ENCODE assay signal across 18 mouse cellular contexts in the genomic region with DNA sequence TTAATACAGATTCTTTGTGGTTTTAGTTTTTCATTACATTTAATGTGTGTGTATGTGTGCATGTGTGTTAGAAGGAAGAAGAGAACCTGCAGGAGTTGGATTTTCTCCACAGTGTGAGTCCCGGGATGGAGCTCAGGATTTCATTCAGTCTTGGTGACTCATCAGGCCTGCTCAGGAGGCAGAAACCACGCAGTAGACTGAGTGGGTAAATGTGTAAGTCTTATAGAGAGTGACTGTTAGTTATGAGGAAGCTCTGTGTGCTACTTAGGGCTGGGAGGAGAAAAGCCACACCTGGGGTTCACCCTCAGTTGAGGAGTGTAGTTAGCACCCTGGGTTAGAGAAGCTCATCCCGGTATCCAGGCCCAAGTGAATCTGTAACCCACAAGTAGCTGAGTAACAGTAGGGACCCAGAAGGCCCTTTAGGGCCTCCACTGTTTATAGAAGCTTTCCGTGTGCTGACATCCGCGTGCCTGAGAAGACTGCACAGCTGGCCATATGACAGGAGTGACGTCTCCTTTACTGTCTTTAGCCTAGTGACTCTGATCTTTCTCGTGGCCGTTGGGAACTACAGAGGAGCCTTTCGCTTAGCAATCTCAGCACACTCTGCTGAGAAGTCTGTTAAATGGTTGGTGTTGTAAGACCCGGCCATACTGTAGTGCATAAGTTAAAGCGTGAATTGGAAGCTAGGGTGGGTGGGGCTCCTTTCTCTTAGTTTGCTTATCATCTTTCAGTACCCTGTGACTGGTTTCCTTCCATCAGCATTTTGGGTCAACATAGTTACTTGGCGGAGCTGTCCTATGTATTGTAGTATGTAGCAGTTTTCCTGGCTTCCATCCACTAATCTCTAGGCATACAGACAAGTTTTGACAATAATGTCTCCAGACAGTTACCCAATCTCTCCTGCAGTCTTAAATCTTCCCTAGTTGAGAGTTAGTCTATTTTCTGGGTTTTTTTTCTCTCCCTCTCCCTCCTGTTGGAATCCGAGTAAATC. TPM values are rescaled to one million over a fixed set of nuclear protein-coding genes. Genes with fewer than 3 reads are reported as not detected.
A peak's percentile ranks its signal among the peaks of the same experiment; 100 is the strongest.
DNase-seq lines count a peak whose midpoint lies in the region; ATAC-seq and TF ChIP-seq lines count a peak whose summit lies in the region.
"Had no signal": no experiment of that assay in that cellular context is flagged by ENCODE, and none has a peak within 500 bp of the region (broad histone marks: within the 10 kb centered on the region; RNA-seq: fewer than 3 reads in every experiment).

No protein-coding gene starts in this region.

- H3K4me3 ChIP-seq in forebrain, postnatal 0 days (ENCODE audit: low read depth, low read length) = no peak overlapping the region
- no peak overlapping the region for H3K4me3 ChIP-seq in forebrain, embryonic 12.5 days (replicated peaks)
- no peak overlapping the region for H3K4me3 ChIP-seq in lung, embryonic 15.5 days
- H3K4me3 ChIP-seq in intestine, embryonic 16.5 days (ENCODE audit: low read length) = no peak overlapping the region
- no peak overlapping the region for H3K4me3 ChIP-seq in stomach, embryonic 16.5 days (replicated peaks; ENCODE audit: low read length)
- H3K4me3 ChIP-seq: heart, adult 2 months; hindbrain, embryonic 10.5 days had no signal

- no peak overlapping the region for H3K4me2 ChIP-seq in forebrain, postnatal 0 days (ENCODE audit: low read depth)
- no peak overlapping the region for H3K4me2 ChIP-seq in forebrain, embryonic 12.5 days
- H3K4me2 ChIP-seq in lung, embryonic 15.5 days = no peak overlapping the region
- no peak overlapping the region for H3K4me2 ChIP-seq in intestine, embryonic 16.5 days (ENCODE audit: low read depth, low read length)
- no peak overlapping the region for H3K4me2 ChIP-seq in stomach, embryonic 16.5 days (ENCODE audit: low read depth, low read length)

- no peak for TF ChIP-seq CTCF in forebrain, postnatal 0 days (IDR thresholded peaks at IDR 0.05; ENCODE audit: low read depth)

- H3K9me3 ChIP-seq in forebrain, postnatal 0 days (ENCODE audit: low read length) = no peaks in the 10 kb centered on the region
- no peaks in the 10 kb centered on the region for H3K9me3 ChIP-seq in forebrain, embryonic 12.5 days
- H3K9me3 ChIP-seq in lung, embryonic 15.5 days = no peaks in the 10 kb centered on the region
- H3K9me3 ChIP-seq in intestine, embryonic 16.5 days (ENCODE audit: control insufficient read depth, low read length) = no peaks in the 10 kb centered on the region
- H3K9me3 ChIP-seq in stomach, embryonic 16.5 days (replicated peaks; ENCODE audit: control insufficient read depth, low read length) = no peaks in the 10 kb centered on the region
- H3K9me3 ChIP-seq: hindbrain, embryonic 10.5 days had no signal

- no peaks in the 10 kb centered on the region for H3K36me3 ChIP-seq in forebrain, postnatal 0 days (ENCODE audit: insufficient read depth)
- 0 out of 2 replicates have a peak, but pooled peaks cover 6% of the 10 kb centered on the region for H3K36me3 ChIP-seq in forebrain, embryonic 12.5 days (replicated peaks)
- H3K36me3 ChIP-seq in lung, embryonic 15.5 days = peaks cover 4% of the 10 kb centered on the region; the same call in 1 of the 2 replicates
- no peaks in the 10 kb centered on the region for H3K36me3 ChIP-seq in intestine, embryonic 16.5 days (ENCODE audit: control insufficient read depth, insufficient read depth, low read length)
- no peaks in the 10 kb centered on the region for H3K36me3 ChIP-seq in stomach, embryonic 16.5 days (ENCODE audit: control insufficient read depth, insufficient read depth, low read length)

- peak; percentile 36 for ATAC-seq in forebrain, postnatal 0 days
- no peak for ATAC-seq in forebrain, embryonic 12.5 days (ENCODE audit: low FRiP score)
- ATAC-seq in lung, embryonic 15.5 days (ENCODE audit: borderline replicate concordance, extremely low read depth, low FRiP score, low TSS enrichment) = peak; percentile 92
- ATAC-seq in intestine, embryonic 16.5 days = peak; percentile 58; the same call in 1 of the 2 replicates
- peak; percentile 29; the same call in 1 of the 2 replicates for ATAC-seq in stomach, embryonic 16.5 days (ENCODE audit: insufficient read depth, low FRiP score)
- ATAC-seq: midbrain, embryonic 16.5 days had no signal

- peak; percentile 7 for DNase-seq in forebrain, postnatal 0 days
- DNase-seq in lung, postnatal 25 days (ENCODE audit: low spot score) = no peak
- DNase-seq in c-Kit-positive CD71-positive TER-119-positive erythroid progenitor cells, embryonic 14.5 days (ENCODE audit: low spot score) = no peak
- no peak for DNase-seq in thymus, adult 18-20 months
- DNase-seq: B cell, adult 2 months; cerebellum, adult 2 months; heart, adult 2 months; kidney, adult 11 months; kidney, postnatal 4 days; liver; thymus, postnatal 25 days had no signal

- H3K4me1 ChIP-seq in forebrain, postnatal 0 days (ENCODE audit: insufficient read depth) = no peaks in the 10 kb centered on the region
- H3K4me1 ChIP-seq in forebrain, embryonic 12.5 days = no peaks in the 10 kb centered on the region
- H3K4me1 ChIP-seq in lung, embryonic 15.5 days = peaks cover 20% of the 10 kb centered on the region
- H3K4me1 ChIP-seq in intestine, embryonic 16.5 days (ENCODE audit: control insufficient read depth, insufficient read depth, low read length) = 0 out of 2 replicates have a peak, but pooled peaks cover 7% of the 10 kb centered on the region
- peaks cover 13% of the 10 kb centered on the region for H3K4me1 ChIP-seq in stomach, embryonic 16.5 days (ENCODE audit: control insufficient read depth, insufficient read depth, low read length)
- H3K4me1 ChIP-seq: hindbrain, embryonic 10.5 days had no signal

- H3K27ac ChIP-seq in forebrain, postnatal 0 days (ENCODE audit: low read depth, low read length) = no peak overlapping the region
- no peak overlapping the region for H3K27ac ChIP-seq in forebrain, embryonic 12.5 days
- peak overlapping the region; percentile 87 for H3K27ac ChIP-seq in lung, embryonic 15.5 days
- H3K27ac ChIP-seq in intestine, embryonic 16.5 days (ENCODE audit: low read length) = no peak overlapping the region
- 0 out of 2 replicates have a peak overlapping the region, but pooled peaks have one; percentile 33 for H3K27ac ChIP-seq in stomach, embryonic 16.5 days (ENCODE audit: low read length)
- H3K27ac ChIP-seq: heart, adult 2 months; hindbrain, embryonic 10.5 days; macrophage had no signal

- H3K27me3 ChIP-seq in forebrain, postnatal 0 days (ENCODE audit: insufficient read depth, low read length) = no peaks in the 10 kb centered on the region
- no peaks in the 10 kb centered on the region for H3K27me3 ChIP-seq in forebrain, embryonic 12.5 days
- no peaks in the 10 kb centered on the region for H3K27me3 ChIP-seq in lung, embryonic 15.5 days
- no peaks in the 10 kb centered on the region for H3K27me3 ChIP-seq in intestine, embryonic 16.5 days (replicated peaks; ENCODE audit: control insufficient read depth, insufficient read depth, low read length)
- H3K27me3 ChIP-seq in stomach, embryonic 16.5 days (ENCODE audit: control insufficient read depth, insufficient read depth, low read length) = no peaks in the 10 kb centered on the region

- no peak overlapping the region for H3K9ac ChIP-seq in forebrain, postnatal 0 days
- no peak overlapping the region for H3K9ac ChIP-seq in forebrain, embryonic 12.5 days
- no peak overlapping the region for H3K9ac ChIP-seq in lung, embryonic 15.5 days
- no peak overlapping the region for H3K9ac ChIP-seq in intestine, embryonic 16.5 days (ENCODE audit: low read depth, low read length)
- H3K9ac ChIP-seq in stomach, embryonic 16.5 days (ENCODE audit: low read length) = 0 out of 2 replicates have a peak overlapping the region, but pooled peaks have one; percentile 21

- WGBS in forebrain, postnatal 0 days = 80% methylated on average over 14 of the region's 14 CpGs
- 90% methylated on average over 14 of the region's 14 CpGs for WGBS in forebrain, embryonic 12.5 days
- 49% methylated on average over 14 of the region's 14 CpGs for WGBS in lung, embryonic 15.5 days
- WGBS in intestine, embryonic 16.5 days = 56% methylated on average over 14 of the region's 14 CpGs
- 57% methylated on average over 14 of the region's 14 CpGs for WGBS in stomach, embryonic 16.5 days

RNA-seq across cellular contexts. Expression of a gene that starts 48.4 kb away (rescaled TPM):
- 27.7 and 37.5 TPM in 2 replicates for total RNA-seq in forebrain, postnatal 0 days (2014; rRNA removed)
- polyA plus RNA-seq in forebrain, postnatal 0 days (2015; fragmentation: Nextera tagmentation; extraction: Ambion mirVana) = 44.6 and 50.3 TPM in 2 replicates
- polyA plus RNA-seq in forebrain, embryonic 12.5 days (2016; fragmentation: Nextera tagmentation; extraction: Ambion mirVana) = 46.1 and 46.4 TPM in 2 replicates
- 47.4 and 51.6 TPM in 2 replicates for polyA plus RNA-seq in lung, embryonic 15.5 days (2015; fragmentation: Nextera tagmentation; extraction: Ambion mirVana)
- polyA plus RNA-seq in intestine, embryonic 16.5 days (2015; fragmentation: Nextera tagmentation; extraction: Ambion mirVana) = 52.1 and 52.6 TPM in 2 replicates
- 43.5 and 53.0 TPM in 2 replicates for polyA plus RNA-seq in stomach, embryonic 16.5 days (2015; fragmentation: Nextera tagmentation; extraction: Ambion mirVana)

Comparison
In these comparisons a context has a peak if more than half of its experiments do, and no peak if none do; other contexts are left out.
1. H3K27ac ChIP-seq: peak in lung, embryonic 15.5 days (single experiment) and stomach, embryonic 16.5 days (single experiment); none in forebrain, postnatal 0 days (single experiment), forebrain, embryonic 12.5 days (single experiment) and intestine, embryonic 16.5 days (single experiment).